In the genomic region with DNA sequence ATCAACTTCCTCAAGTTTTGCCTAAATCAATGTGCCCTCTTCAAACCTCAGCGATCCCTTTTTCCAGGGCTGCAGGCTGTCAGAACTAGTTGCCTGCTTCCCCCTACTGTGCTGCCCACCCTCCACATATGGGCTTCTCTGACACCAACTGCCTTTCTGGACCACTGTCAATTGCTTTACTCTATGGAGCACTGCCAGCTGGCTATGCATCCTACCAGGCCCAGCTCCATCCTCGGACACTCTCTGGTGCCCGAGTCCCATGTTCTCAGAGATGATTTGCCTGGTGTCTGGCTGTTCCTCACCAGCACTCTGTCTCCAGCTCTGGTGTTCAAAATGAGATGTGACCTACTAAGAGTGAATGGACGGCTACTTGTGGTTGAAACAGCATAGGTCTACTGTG, we compare ENCODE assay signal across 16 mouse cellular contexts. TPM values are rescaled to one million over a fixed set of nuclear protein-coding genes. Genes with fewer than 3 reads are reported as not detected.
DNase-seq lines count a peak whose midpoint lies in the region; ATAC-seq lines count a peak whose summit lies in the region.
"Had no signal": no experiment of that assay in that cellular context is flagged by ENCODE, and none has a peak within 500 bp of the region (broad histone marks: within the 10 kb centered on the region; RNA-seq: fewer than 3 reads in every experiment).

No protein-coding gene starts in this region.

- intact Hi-C loops in left cerebral cortex, postnatal 4 days (cut with DNase I), result no loop called here

- ATAC-seq in cerebellum, adult (ENCODE audit: insufficient number of reproducible peaks, low FRiP score, low TSS enrichment), result peak; percentile 80
- ATAC-seq in monocyte, adult 5-6 weeks (replicated peaks; ENCODE audit: insufficient number of reproducible peaks, low FRiP score, low TSS enrichment, poor library complexity, severe bottlenecking), result no peak
- ATAC-seq: forebrain, embryonic 13.5 days; Patski had no signal

- peak; percentile 87 for DNase-seq in left cerebral cortex, postnatal 4 days
- DNase-seq in left cerebral cortex, adult 18-20 months (ENCODE audit: low spot score in 2 of 2), result no peak
- peak; percentile 94 for DNase-seq in brain, adult 2 months (ENCODE audit: low read depth, low spot score)
- peak; percentile 95 for DNase-seq in cerebellum, adult 9-10 months
- DNase-seq in T-cell, adult 2 months (ENCODE audit: low spot score), result no peak
- DNase-seq in retina, embryonic 14.5 days (ENCODE audit: low spot score), result no peak
- DNase-seq: adrenal gland, adult 2 months; B cell, adult 2 months; gastrocnemius, adult 2 months; kidney, adult 11 months; kidney, postnatal 4 days; retina, postnatal 1 day had no signal

RNA-seq across cellular contexts. Expression of gene E2f3, which starts 54.4 kb away (rescaled TPM):
- 10 to 100 TPM; 16.4 to 17.8 TPM for total RNA-seq in left cerebral cortex, postnatal 4 days (2021)
- 10 to 100 TPM; 19.0 to 20.4 TPM for total RNA-seq in left cerebral cortex, adult 18-20 months (2021)
- 2.8 to 3.4 TPM (median 3.0 TPM) in 3 replicates for total RNA-seq in monocyte, adult 5-6 weeks (2017)

Comparison
In these comparisons a context has a peak if more than half of its experiments do, and no peak if none do; other contexts are left out.
1. DNase-seq: peak in left cerebral cortex, postnatal 4 days (single experiment), brain, adult 2 months (single experiment) and cerebellum, adult 9-10 months (single experiment); none in left cerebral cortex, adult 18-20 months (0 of 2), T-cell, adult 2 months (single experiment) and retina, embryonic 14.5 days (single experiment).